Mouse (Mus musculus) hindbrain, embryonic 14.5 days (tissue): ENCODE results near the gene Fam169a. TPM values are rescaled to one million over a fixed set of nuclear protein-coding genes. Genes with fewer than 3 reads are reported as not detected.

Source experiments
- ATAC-seq: fragments of 200-750 bp; cut with Nextera tagmentation; 2 replicates; pipeline ENCODE4 v1.8.0; 2017; ENCODE audit warnings: moderate number of reproducible peaks, mild to moderate bottlenecking, moderate TSS enrichment, moderate library complexity; ENCODE audit not compliant: low FRiP score
- DNase-seq: peaks from one replicate; pipeline ENCODE4 v3.0.0-alpha.2; 2015; ENCODE audit warnings: low spot score
- H3K27ac ChIP-seq: fragments of 300-500 bp; sonication (generic); 2 replicates; pipeline ENCODE4 v1.5.1; 2014; ENCODE audit warnings: mild to moderate bottlenecking, moderate library complexity
- H3K27me3 ChIP-seq: fragments of 300-500 bp; sonication (generic); 2 replicates; pipeline ENCODE4 v1.6.1; 2014; ENCODE audit warnings: mild to moderate bottlenecking, low read length, mixed read lengths; ENCODE audit not compliant: control insufficient read depth, insufficient read depth
- H3K36me3 ChIP-seq: fragments of 300-500 bp; sonication (generic); replicated peaks from 2 replicates; pipeline ENCODE4 v1.6.1; 2014; ENCODE audit not compliant: control insufficient read depth, insufficient read depth
- H3K4me1 ChIP-seq: fragments of 300-500 bp; sonication (generic); replicated peaks from 2 replicates; pipeline ENCODE4 v1.6.1; 2014; ENCODE audit warnings: antibody characterized with exemption, low read length, mixed read lengths; ENCODE audit not compliant: control insufficient read depth, insufficient read depth
- H3K4me2 ChIP-seq: fragments of 300-500 bp; sonication (generic); replicated peaks from 2 replicates; pipeline ENCODE4 v1.6.1; 2014; ENCODE audit warnings: mild to moderate bottlenecking, moderate library complexity
- H3K4me3 ChIP-seq: fragments of 300-500 bp; sonication (generic); replicated peaks from 2 replicates; pipeline ENCODE4 v1.5.1; 2014; ENCODE audit warnings: mild to moderate bottlenecking, low read length
- H3K9ac ChIP-seq: fragments of 300-500 bp; sonication (generic); 2 replicates; pipeline ENCODE4 v1.6.1; 2014
- H3K9me3 ChIP-seq: fragments of 300-500 bp; sonication (generic); 2 replicates; pipeline ENCODE4 v1.6.1; 2016; ENCODE audit warnings: low read length; ENCODE audit not compliant: control insufficient read depth
- WGBS: fragments of 180-500 bp; shearing (Covaris S2); extraction: QIAGEN DNeasy Blood & Tissue Kit; methylation state at CpG from one replicate; pipeline ENCODE4 v1.1.7; 2014; 5-methylcytosine and 5-hydroxymethylcytosine counted together
- polyA plus RNA-seq: library from polyadenylated mRNA; unstranded; fragments of >200 nt; fragmentation: Nextera tagmentation; extraction: Ambion mirVana; gene quantifications from 2 replicates; pipeline ENCODE4 v1.2.1, GENCODE M21; 2014

Fam169a gene
- polyA plus RNA-seq, 1 experiment from 2014 or later, result 38.3 TPM

- DNase-seq (peak; percentile 75), ATAC-seq (peak; percentile 86)
- Histone ChIP-seq H3K36me3 (no peaks in the 10 kb centered on the region), H3K27ac (peak overlapping the region; percentile 95), H3K4me2 (peak overlapping the region; percentile 79), H3K4me3 (peak overlapping the region; percentile 88), H3K9ac (peak overlapping the region; percentile 96), H3K9me3 (no peaks in the 10 kb centered on the region), H3K4me1 (0 out of 2 replicates have a peak, but pooled peaks cover 3% of the 10 kb centered on the region), H3K27me3 (peaks cover 9% of the 10 kb centered on the region; the same call in 1 of the 2 replicates)
- under 1% methylated on average over 35 of the region's 85 CpGs for WGBS
Measured at GRCm38 (mm10) chr13:97070931-97071625, 4.0 kb downstream of the Fam169a start.

- peak overlapping the region; percentile 95 for H3K27ac ChIP-seq
- 0 out of 2 replicates have a peak, but pooled peaks cover 3% of the 10 kb centered on the region for H3K4me1 ChIP-seq
- ATAC-seq (peak; percentile 84), DNase-seq (peak; percentile 58)
- H3K9ac ChIP-seq, result peak overlapping the region; percentile 96
- H3K4me2 ChIP-seq, result peak overlapping the region; percentile 79
- WGBS, result under 1% methylated on average over 63 of the region's 76 CpGs
- peak overlapping the region; percentile 88 for H3K4me3 ChIP-seq
- peaks cover 9% of the 10 kb centered on the region; the same call in 1 of the 2 replicates for H3K27me3 ChIP-seq
- H3K9me3 ChIP-seq, result no peaks in the 10 kb centered on the region
- H3K36me3 ChIP-seq, result no peaks in the 10 kb centered on the region
Measured at GRCm38 (mm10) chr13:97071626-97072241, 4.6 kb downstream of the Fam169a start.

- H3K4me2 ChIP-seq, result peak overlapping the region; percentile 79
- H3K4me1 ChIP-seq, result 0 out of 2 replicates have a peak, but pooled peaks cover 3% of the 10 kb centered on the region
- ATAC-seq (no peak), DNase-seq (no peak)
- H3K27ac ChIP-seq, result no peak overlapping the region
- no peak overlapping the region for H3K9ac ChIP-seq
- H3K27me3 ChIP-seq, result no peaks in the 10 kb centered on the region
- no peak overlapping the region for H3K4me3 ChIP-seq
- no peaks in the 10 kb centered on the region for H3K36me3 ChIP-seq
- 45% methylated on average over 1 of the region's 1 CpGs for WGBS
- no peaks in the 10 kb centered on the region for H3K9me3 ChIP-seq
Measured at GRCm38 (mm10) chr13:97073497-97073896, 6.4 kb downstream of the Fam169a start.

GRCm38 (mm10) chr13:97077556-97077955, 10.5 kb downstream of the Fam169a start:
- Histone ChIP-seq H3K27ac (no peak overlapping the region), H3K27me3 (no peaks in the 10 kb centered on the region), H3K36me3 (no peaks in the 10 kb centered on the region), H3K4me2 (no peak overlapping the region), H3K9ac (no peak overlapping the region), H3K4me3 (no peak overlapping the region), H3K9me3 (no peaks in the 10 kb centered on the region), H3K4me1 (0 out of 2 replicates have a peak, but pooled peaks cover 3% of the 10 kb centered on the region)
- WGBS, result 92% methylated on average over 2 of the region's 2 CpGs
- DNase-seq (no peak), ATAC-seq (no peak)

GRCm38 (mm10) chr13:97080201-97080600, 13.1 kb downstream of the Fam169a start:
- DNase-seq, result no peak

GRCm38 (mm10) chr13:97080615-97081014, 13.5 kb downstream of the Fam169a start:
- WGBS, result 90% methylated on average over 3 of the region's 3 CpGs
- no peak for DNase-seq
- Histone ChIP-seq H3K4me1 (no peaks in the 10 kb centered on the region), H3K4me2 (no peak overlapping the region), H3K27me3 (no peaks in the 10 kb centered on the region), H3K36me3 (no peaks in the 10 kb centered on the region), H3K27ac (no peak overlapping the region), H3K9ac (no peak overlapping the region), H3K9me3 (no peaks in the 10 kb centered on the region), H3K4me3 (no peak overlapping the region)
- no peak for ATAC-seq

More at GRCm38 (mm10) chr13:97080201-97080600, 13.1 kb downstream of the Fam169a start:
- Histone ChIP-seq H3K27me3 (no peaks in the 10 kb centered on the region), H3K4me2 (no peak overlapping the region), H3K4me3 (no peak overlapping the region), H3K9me3 (no peaks in the 10 kb centered on the region), H3K9ac (no peak overlapping the region), H3K27ac (no peak overlapping the region), H3K36me3 (no peaks in the 10 kb centered on the region), H3K4me1 (no peaks in the 10 kb centered on the region)
- WGBS, result 87% methylated on average over 2 of the region's 2 CpGs
- no peak for ATAC-seq

GRCm38 (mm10) chr13:97082432-97082831, 15.3 kb downstream of the Fam169a start:
- H3K4me3 ChIP-seq, result no peak overlapping the region
- H3K36me3 ChIP-seq, result no peaks in the 10 kb centered on the region
- 90% methylated on average over 7 of the region's 7 CpGs for WGBS
- no peak overlapping the region for H3K4me2 ChIP-seq
- ATAC-seq, result no peak
- no peaks in the 10 kb centered on the region for H3K27me3 ChIP-seq
- H3K9ac ChIP-seq, result no peak overlapping the region
- no peaks in the 10 kb centered on the region for H3K4me1 ChIP-seq
- H3K27ac ChIP-seq, result no peak overlapping the region
- DNase-seq, result no peak
- H3K9me3 ChIP-seq, result no peaks in the 10 kb centered on the region

GRCm38 (mm10) chr13:97086316-97086715, 19.2 kb downstream of the Fam169a start:
- 29% methylated on average over 7 of the region's 9 CpGs for WGBS
- H3K4me1 ChIP-seq, result no peaks in the 10 kb centered on the region
- DNase-seq (no peak), ATAC-seq (no peak)
- no peak overlapping the region for H3K9ac ChIP-seq
- no peak overlapping the region for H3K4me2 ChIP-seq
- H3K36me3 ChIP-seq, result no peaks in the 10 kb centered on the region
- no peaks in the 10 kb centered on the region for H3K27me3 ChIP-seq
- no peak overlapping the region for H3K27ac ChIP-seq
- no peaks in the 10 kb centered on the region for H3K9me3 ChIP-seq
- no peak overlapping the region for H3K4me3 ChIP-seq

GRCm38 (mm10) chr13:97087421-97087820, 20.3 kb downstream of the Fam169a start:
- ATAC-seq (no peak), DNase-seq (no peak)
- WGBS, result 93% methylated on average over 6 of the region's 6 CpGs
- Histone ChIP-seq H3K9ac (no peak overlapping the region), H3K36me3 (no peaks in the 10 kb centered on the region), H3K4me3 (no peak overlapping the region), H3K9me3 (no peaks in the 10 kb centered on the region), H3K4me2 (no peak overlapping the region), H3K4me1 (no peaks in the 10 kb centered on the region), H3K27me3 (no peaks in the 10 kb centered on the region), H3K27ac (no peak overlapping the region)
